Mouse (Mus musculus) neural tube, embryonic 13.5 days (tissue): ENCODE measurements at regions not wholly inside any gene's neighbourhood (a gene's known extent, or its start where the extent isn't known, plus 50 kb on each side); places are given as distances from the start of the nearest gene placed in this dataset.

Experiments
- ATAC-seq: fragments of 200-750 bp; cut with Nextera tagmentation; 2 replicates; pipeline ENCODE4 v1.8.0; 2017; ENCODE audit warnings: low read depth, mild to moderate bottlenecking, moderate TSS enrichment, moderate library complexity
- H3K27ac ChIP-seq: fragments of 300-500 bp; sonication (generic); replicated peaks from 2 replicates; pipeline ENCODE4 v1.5.1; 2015; ENCODE audit warnings: moderate library complexity, mild to moderate bottlenecking, inconsistent platforms
- H3K27me3 ChIP-seq: fragments of 300-500 bp; sonication (generic); 2 replicates; pipeline ENCODE4 v1.6.1; 2015; ENCODE audit warnings: mild to moderate bottlenecking, inconsistent platforms
- H3K36me3 ChIP-seq: fragments of 300-500 bp; sonication (generic); 2 replicates; pipeline ENCODE4 v1.6.1; 2015; ENCODE audit warnings: mild to moderate bottlenecking, inconsistent platforms
- H3K4me1 ChIP-seq: fragments of 300-500 bp; sonication (generic); replicated peaks from 2 replicates; pipeline ENCODE4 v1.6.1; 2015; ENCODE audit warnings: inconsistent platforms
- H3K4me2 ChIP-seq: fragments of 300-500 bp; sonication (generic); 2 replicates; pipeline ENCODE4 v1.6.1; 2015; ENCODE audit warnings: inconsistent platforms, mild to moderate bottlenecking, moderate library complexity
- H3K4me3 ChIP-seq: fragments of 300-500 bp; sonication (generic); 2 replicates; pipeline ENCODE4 v1.5.1; 2015; ENCODE audit warnings: mild to moderate bottlenecking, inconsistent platforms
- H3K9ac ChIP-seq: fragments of 300-500 bp; sonication (generic); 2 replicates; pipeline ENCODE4 v1.6.1; 2015; ENCODE audit warnings: moderate library complexity, mild to moderate bottlenecking, inconsistent platforms
- H3K9me3 ChIP-seq: fragments of 300-500 bp; sonication (generic); 2 replicates; pipeline ENCODE4 v1.6.1; 2016; ENCODE audit warnings: inconsistent platforms
- WGBS: fragments of 180-500 bp; shearing (Covaris S2); methylation state at CpG from one replicate; pipeline ENCODE4 v1.1.7; 2015; 5-methylcytosine and 5-hydroxymethylcytosine counted together

DNA sequence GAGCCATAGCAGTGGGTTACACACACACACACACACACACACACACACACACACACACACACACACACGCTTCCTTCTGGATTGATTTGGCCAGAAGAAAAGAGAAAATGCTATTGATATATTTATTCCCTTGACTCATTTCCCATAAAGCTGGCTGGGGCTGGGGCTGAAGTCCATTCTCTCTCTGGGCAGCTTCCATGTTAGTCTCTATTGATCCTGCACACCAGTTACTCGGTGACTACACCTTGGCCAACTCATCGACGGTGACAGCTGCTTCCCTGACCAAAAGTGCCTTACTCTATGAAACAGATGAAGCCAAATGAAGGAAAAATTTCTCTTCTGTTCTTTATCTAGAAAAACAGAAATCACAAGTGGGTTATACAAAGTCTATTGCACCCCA is 82.1 kb downstream of the Snx18 start:
- Histone ChIP-seq H3K27me3 (no peaks in the 10 kb centered on the region), H3K27ac (no peak overlapping the region)
- WGBS: 77% methylated on average over 4 of the region's 4 CpGs

DNA sequence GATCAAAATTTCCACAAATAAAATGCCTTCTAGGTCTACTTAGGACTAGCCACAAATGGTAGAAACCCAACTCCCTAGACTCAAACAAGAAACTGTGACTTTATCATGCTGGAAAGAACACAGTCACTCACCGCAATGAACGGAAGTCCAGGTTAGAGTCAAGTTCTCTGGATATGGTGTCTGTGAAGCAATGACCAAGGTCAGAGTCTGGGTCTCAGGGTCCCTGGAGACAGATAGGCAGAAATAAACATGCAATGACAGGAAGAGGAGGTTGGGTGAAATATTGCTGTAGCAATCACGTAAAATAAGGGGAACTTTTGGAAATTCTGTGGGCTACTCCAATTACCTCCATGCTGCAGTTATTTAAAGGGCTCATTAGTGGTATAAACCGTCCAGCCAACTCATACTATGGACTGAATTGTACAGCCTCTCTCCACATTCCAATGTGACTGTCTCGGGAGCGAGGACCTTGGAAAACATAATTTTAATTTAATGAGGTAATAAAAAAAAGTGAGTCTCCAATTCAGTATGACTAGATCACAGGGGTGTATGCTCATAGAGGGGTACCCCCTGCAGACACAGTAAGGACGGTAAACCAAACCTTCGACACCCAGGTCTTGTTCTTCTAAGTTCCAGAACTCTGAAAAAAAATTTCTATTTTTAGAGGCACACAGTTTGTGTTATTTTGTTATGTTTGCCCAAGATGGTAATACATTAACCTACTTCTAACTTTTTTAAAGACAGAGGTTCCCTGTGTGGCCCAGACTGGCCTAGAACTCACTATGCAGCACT is 83.5 kb downstream of the Snx18 start:
- 78% methylated on average over 8 of the region's 8 CpGs for WGBS
- ATAC-seq: no peak
- Histone ChIP-seq H3K4me2 (no peak overlapping the region), H3K27me3 (no peaks in the 10 kb centered on the region), H3K36me3 (no peaks in the 10 kb centered on the region), H3K27ac (peak overlapping the region; percentile 3; the same call in 1 of the 2 replicates), H3K9ac (no peak overlapping the region), H3K9me3 (no peaks in the 10 kb centered on the region), H3K4me3 (no peak overlapping the region), H3K4me1 (peaks cover 15% of the 10 kb centered on the region; the same call in 1 of the 2 replicates)

More for the DNA sequence above, 82.1 kb downstream of the Snx18 start:
- Histone ChIP-seq H3K36me3 (no peaks in the 10 kb centered on the region), H3K9ac (no peak overlapping the region), H3K4me2 (no peak overlapping the region), H3K4me3 (no peak overlapping the region), H3K4me1 (peaks cover 15% of the 10 kb centered on the region; the same call in 1 of the 2 replicates), H3K9me3 (no peaks in the 10 kb centered on the region)
- ATAC-seq: no peak

- no peak overlapping the region for H3K4me3 ChIP-seq
- H3K36me3 ChIP-seq: no peaks in the 10 kb centered on the region
- H3K4me2 ChIP-seq: no peak overlapping the region
- H3K4me1 ChIP-seq: peaks cover 15% of the 10 kb centered on the region; the same call in 1 of the 2 replicates
- ATAC-seq: no peak; the same call in 1 of the 2 replicates
- no peaks in the 10 kb centered on the region for H3K9me3 ChIP-seq
- no peak overlapping the region for H3K9ac ChIP-seq
- 50% methylated on average over 4 of the region's 4 CpGs for WGBS
- 0 out of 2 replicates have a peak overlapping the region, but pooled peaks have one; percentile 3 for H3K27ac ChIP-seq
- no peaks in the 10 kb centered on the region for H3K27me3 ChIP-seq
These were observed 84.4 kb downstream of the Snx18 start for GRCm38 (mm10) chr13:113533884-113534445.

- Histone ChIP-seq H3K9me3 (no peaks in the 10 kb centered on the region), H3K27me3 (no peaks in the 10 kb centered on the region)
- WGBS: 81% methylated on average over 6 of the region's 6 CpGs
These were observed 91.4 kb downstream of the Snx18 start for GRCm38 (mm10) chr13:113526997-113527396.

DNA sequence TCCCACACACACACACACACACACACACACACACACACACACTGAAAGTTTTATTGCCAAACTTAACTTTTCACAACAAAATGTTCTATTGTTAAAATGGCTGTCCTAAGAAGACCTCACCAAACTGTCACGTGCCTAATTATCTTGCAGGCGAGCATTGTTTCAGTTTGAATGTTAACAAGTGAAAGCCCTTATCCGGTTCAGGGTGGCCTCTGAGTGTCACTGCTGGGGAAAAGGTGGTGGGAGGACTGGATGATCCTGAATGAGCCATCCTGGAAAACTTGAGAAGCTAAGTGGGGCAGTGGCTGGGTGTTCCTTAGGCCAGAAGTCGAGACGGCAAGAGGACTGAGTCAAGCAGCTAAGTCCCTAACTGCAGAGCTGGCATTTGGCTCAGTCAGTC is 94.9 kb downstream of the Snx18 start:
- no peaks in the 10 kb centered on the region for H3K9me3 ChIP-seq
- no peak for ATAC-seq
- H3K4me2 ChIP-seq: no peak overlapping the region
- 77% methylated on average over 5 of the region's 5 CpGs for WGBS
- H3K27ac ChIP-seq: no peak overlapping the region
- H3K4me3 ChIP-seq: no peak overlapping the region
- H3K36me3 ChIP-seq: no peaks in the 10 kb centered on the region
- no peaks in the 10 kb centered on the region for H3K27me3 ChIP-seq
- H3K9ac ChIP-seq: no peak overlapping the region
- no peaks in the 10 kb centered on the region for H3K4me1 ChIP-seq

More at GRCm38 (mm10) chr13:113526997-113527396, 91.4 kb downstream of the Snx18 start:
- H3K4me2 ChIP-seq: no peak overlapping the region
- H3K36me3 ChIP-seq: no peaks in the 10 kb centered on the region
- ATAC-seq: no peak
- H3K27ac ChIP-seq: no peak overlapping the region
- H3K9ac ChIP-seq: no peak overlapping the region
- H3K4me1 ChIP-seq: no peaks in the 10 kb centered on the region
- H3K4me3 ChIP-seq: no peak overlapping the region

- 89% methylated on average over 6 of the region's 6 CpGs for WGBS
- no peaks in the 10 kb centered on the region for H3K27me3 ChIP-seq
- H3K9ac ChIP-seq: no peak overlapping the region
- 0 out of 2 replicates have a peak, but pooled peaks cover 3% of the 10 kb centered on the region for H3K4me1 ChIP-seq
- no peaks in the 10 kb centered on the region for H3K36me3 ChIP-seq
- H3K27ac ChIP-seq: no peak overlapping the region
- H3K4me2 ChIP-seq: no peak overlapping the region
- H3K4me3 ChIP-seq: no peak overlapping the region
- ATAC-seq: no peak
- no peaks in the 10 kb centered on the region for H3K9me3 ChIP-seq
These were observed 100.2 kb downstream of the Snx18 start for GRCm38 (mm10) chr13:113518144-113518543.

GRCm38 (mm10) chr13:113516102-113516501 is 102.3 kb downstream of the Snx18 start:
- WGBS: 91% methylated on average over 1 of the region's 1 CpGs

DNA sequence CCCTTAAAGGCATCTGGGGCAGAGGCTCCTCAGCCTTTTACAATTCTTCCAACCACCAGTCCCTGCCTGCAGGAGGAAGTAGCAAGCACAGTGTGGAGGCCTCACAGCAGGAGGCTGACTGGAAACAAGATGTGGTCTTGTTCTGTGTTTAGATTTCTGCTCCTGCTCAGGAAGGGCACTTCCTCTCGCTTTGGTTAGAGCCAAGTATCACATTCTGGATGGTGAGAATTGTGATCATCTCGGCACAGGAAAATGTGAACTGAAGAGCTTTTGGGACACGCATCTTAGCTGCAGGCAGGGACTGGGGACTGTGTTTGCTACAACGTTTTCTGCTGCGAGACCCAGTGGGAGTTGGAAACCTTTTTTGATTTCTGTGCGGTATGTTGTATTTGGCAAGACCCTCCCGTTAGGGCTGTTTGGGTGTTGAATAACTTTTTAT is 103.2 kb downstream of the Snx18 start:
- H3K27ac ChIP-seq: no peak overlapping the region
- no peak overlapping the region for H3K4me2 ChIP-seq
- no peak for ATAC-seq
- H3K9me3 ChIP-seq: no peaks in the 10 kb centered on the region
- 17% methylated on average over 7 of the region's 7 CpGs for WGBS
- no peaks in the 10 kb centered on the region for H3K27me3 ChIP-seq
- no peak overlapping the region for H3K4me3 ChIP-seq
- H3K9ac ChIP-seq: no peak overlapping the region
- H3K36me3 ChIP-seq: no peaks in the 10 kb centered on the region
- H3K4me1 ChIP-seq: 0 out of 2 replicates have a peak, but pooled peaks cover 3% of the 10 kb centered on the region

More at GRCm38 (mm10) chr13:113516102-113516501, 102.3 kb downstream of the Snx18 start:
- Histone ChIP-seq H3K4me2 (no peak overlapping the region), H3K27me3 (no peaks in the 10 kb centered on the region), H3K9me3 (no peaks in the 10 kb centered on the region), H3K9ac (no peak overlapping the region), H3K4me1 (0 out of 2 replicates have a peak, but pooled peaks cover 3% of the 10 kb centered on the region), H3K36me3 (no peaks in the 10 kb centered on the region), H3K27ac (no peak overlapping the region), H3K4me3 (no peak overlapping the region)
- no peak for ATAC-seq

DNA sequence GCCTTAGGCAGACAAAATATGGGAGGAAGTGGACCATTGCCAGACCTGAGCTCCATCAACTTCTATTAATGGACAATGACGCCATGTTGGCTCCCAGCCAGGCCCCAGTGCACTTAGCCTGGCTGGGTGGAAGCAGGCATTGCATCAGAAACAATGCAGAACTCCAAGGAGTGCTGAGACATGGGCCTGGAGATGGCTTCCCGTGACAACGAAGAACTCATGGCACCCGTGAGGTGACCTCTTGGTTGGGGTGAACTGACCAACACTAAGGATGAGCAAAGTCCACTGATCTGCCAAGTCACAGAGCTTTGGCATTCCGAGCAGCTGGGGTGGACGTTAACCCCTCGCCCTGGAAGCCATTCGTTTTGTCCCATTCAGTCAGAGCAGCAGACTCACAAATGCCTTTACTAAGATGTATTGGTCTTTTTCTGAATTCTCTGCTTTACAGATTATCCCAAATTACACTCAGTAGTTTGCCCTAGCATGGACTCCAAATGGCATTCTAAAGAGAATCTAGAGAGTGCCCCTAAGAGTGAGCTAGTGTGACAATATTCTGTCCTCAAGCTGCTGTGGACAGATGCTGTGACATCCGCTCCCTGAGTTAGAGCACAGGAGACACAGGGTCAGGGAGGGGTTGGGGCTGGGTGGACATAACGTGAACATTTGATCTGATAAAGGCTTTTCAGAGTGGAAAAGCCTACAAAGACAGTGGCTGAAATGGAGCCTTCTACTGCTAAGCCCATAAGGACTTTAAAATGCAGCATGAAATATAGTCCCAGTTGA is 108.8 kb downstream of the Snx18 start:
- no peak overlapping the region; the same call in 1 of the 2 replicates for H3K27ac ChIP-seq
- ATAC-seq: peak; percentile 83

DNA sequence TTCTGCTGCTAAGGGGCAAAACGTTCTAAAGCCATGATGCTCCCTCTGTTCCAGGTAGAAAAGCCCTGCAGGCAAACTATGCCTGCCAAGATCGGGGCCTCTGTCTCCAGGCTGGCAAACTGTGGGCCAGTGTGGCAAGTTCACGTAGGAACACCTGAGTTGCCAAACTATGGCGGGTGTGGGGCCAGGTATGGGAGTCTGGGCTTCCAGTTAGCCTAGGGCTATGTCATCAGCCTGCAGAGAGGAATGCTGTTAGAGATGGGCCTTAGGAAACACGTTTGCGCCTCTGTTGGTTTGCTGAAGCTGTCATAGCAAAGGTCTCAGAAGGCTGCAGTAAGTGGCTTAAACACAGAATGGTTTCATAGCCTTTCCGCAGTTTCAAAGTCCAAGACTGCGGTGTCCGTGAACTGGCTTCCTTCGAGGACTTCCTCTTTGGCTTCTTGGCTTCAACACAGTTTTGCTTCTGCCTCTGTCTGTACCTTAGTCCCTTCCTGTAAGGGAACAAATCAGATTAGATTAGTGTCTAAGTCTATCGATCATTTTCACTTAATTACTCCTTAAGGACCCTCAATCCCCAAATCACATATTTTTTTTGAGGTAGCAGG is 110.1 kb downstream of the Snx18 start:
- WGBS: 91% methylated on average over 11 of the region's 11 CpGs
- ATAC-seq: no peak

More for the DNA sequence above, 108.8 kb downstream of the Snx18 start:
- no peaks in the 10 kb centered on the region for H3K9me3 ChIP-seq
- H3K27me3 ChIP-seq: no peaks in the 10 kb centered on the region
- 50% methylated on average over 10 of the region's 10 CpGs for WGBS
- H3K4me2 ChIP-seq: no peak overlapping the region
- H3K36me3 ChIP-seq: no peaks in the 10 kb centered on the region
- H3K4me3 ChIP-seq: no peak overlapping the region
- H3K9ac ChIP-seq: no peak overlapping the region
- peaks cover 10% of the 10 kb centered on the region for H3K4me1 ChIP-seq

DNA sequence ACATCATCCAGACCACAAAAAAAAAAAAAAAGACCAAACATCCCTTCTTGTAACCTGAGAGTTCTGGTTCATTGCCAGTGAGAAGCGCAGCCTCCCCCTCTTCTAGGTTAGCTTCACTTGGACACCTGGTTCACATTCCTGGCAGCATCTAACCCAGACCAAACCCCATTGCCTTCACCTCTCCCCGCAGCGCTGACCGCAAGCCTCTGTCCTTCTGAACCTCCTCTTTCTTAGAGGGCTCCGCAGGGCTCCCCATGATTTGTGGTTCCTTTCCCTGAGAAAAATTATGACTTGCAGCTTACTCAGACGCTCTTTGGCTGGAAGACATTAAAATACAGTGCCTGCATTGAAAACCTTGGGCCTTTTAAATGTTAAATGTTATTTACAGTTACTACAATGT is 115.8 kb downstream of the Snx18 start:
- 64% methylated on average over 6 of the region's 6 CpGs for WGBS
- H3K36me3 ChIP-seq: no peaks in the 10 kb centered on the region
- no peak for ATAC-seq

More for the DNA sequence above, 110.1 kb downstream of the Snx18 start:
- H3K36me3 ChIP-seq: no peaks in the 10 kb centered on the region
- H3K4me3 ChIP-seq: no peak overlapping the region
- no peak overlapping the region for H3K9ac ChIP-seq
- peaks cover 10% of the 10 kb centered on the region for H3K4me1 ChIP-seq
- H3K9me3 ChIP-seq: no peaks in the 10 kb centered on the region
- no peak overlapping the region for H3K4me2 ChIP-seq
- no peaks in the 10 kb centered on the region for H3K27me3 ChIP-seq
- no peak overlapping the region; the same call in 1 of the 2 replicates for H3K27ac ChIP-seq

More for the DNA sequence above, 115.8 kb downstream of the Snx18 start:
- Histone ChIP-seq H3K4me1 (no peaks in the 10 kb centered on the region), H3K27ac (no peak overlapping the region), H3K27me3 (no peaks in the 10 kb centered on the region), H3K4me2 (no peak overlapping the region), H3K9me3 (no peaks in the 10 kb centered on the region), H3K4me3 (no peak overlapping the region), H3K9ac (no peak overlapping the region)
